In the genomic region with DNA sequence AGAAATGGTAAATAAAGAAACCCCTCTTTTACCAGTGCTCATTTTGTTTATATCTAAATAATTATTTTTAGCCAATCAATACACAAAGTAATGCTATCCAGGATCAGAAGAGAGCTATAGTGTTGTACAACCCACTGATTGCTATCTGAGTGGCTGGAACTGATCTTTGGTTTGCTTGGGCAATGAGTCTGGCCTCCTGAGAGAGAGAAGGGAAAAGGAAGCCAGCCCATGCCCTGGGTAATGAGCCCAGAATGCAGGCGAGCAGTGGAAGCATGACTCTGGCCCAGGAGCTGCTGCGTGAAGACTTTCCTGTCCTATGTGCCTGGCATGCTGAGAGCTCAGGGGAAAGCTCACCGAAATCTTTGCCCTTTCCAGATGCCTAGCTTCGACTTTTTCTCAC, we compare ENCODE assay signal across 24 mouse cellular contexts.
"Had no signal": no experiment of that assay in that cellular context is flagged by ENCODE, and none has a peak within 500 bp of the region (broad histone marks: within the 10 kb centered on the region; RNA-seq: fewer than 3 reads in every experiment).

No protein-coding gene starts in this region.

- H3K27ac ChIP-seq: layer of hippocampus, adult 2 months; limb, embryonic 10.5 days; limb, embryonic 13.5 days; liver, embryonic 12.5 days; liver, embryonic 15.5 days; lung, embryonic 15.5 days; midbrain, embryonic 12.5 days; midbrain, embryonic 15.5 days; neural tube, embryonic 13.5 days had no signal

- H3K36me3 ChIP-seq: limb, embryonic 10.5 days; limb, embryonic 13.5 days; liver, embryonic 12.5 days; liver, embryonic 15.5 days; lung, embryonic 15.5 days; midbrain, embryonic 12.5 days; midbrain, embryonic 15.5 days; neural tube, embryonic 13.5 days; stomach, embryonic 15.5 days had no signal

- H3K4me1 ChIP-seq: midbrain, embryonic 12.5 days; midbrain, embryonic 15.5 days; neural tube, embryonic 13.5 days had no signal

- H3K9ac ChIP-seq: limb, embryonic 13.5 days; liver, embryonic 12.5 days; liver, embryonic 15.5 days; lung, embryonic 15.5 days; midbrain, embryonic 12.5 days; midbrain, embryonic 15.5 days; neural tube, embryonic 13.5 days; stomach, embryonic 15.5 days had no signal

- ATAC-seq: liver, embryonic 12.5 days; midbrain, embryonic 15.5 days had no signal

- DNase-seq: kidney, adult 9 months; kidney, postnatal 25 days; layer of hippocampus, adult 9-11 months; liver; lung, adult 18-20 months; lung, postnatal 10 days; lung, postnatal 4 days; retina, postnatal 1 day; right cerebral cortex, postnatal 25 days; spleen, adult 18-20 months; thymus, adult 2 months; thymus, postnatal 14 days; thymus, postnatal 4 days had no signal

- H3K4me2 ChIP-seq: limb, embryonic 13.5 days; liver, embryonic 12.5 days; liver, embryonic 15.5 days; lung, embryonic 15.5 days; midbrain, embryonic 12.5 days; midbrain, embryonic 15.5 days; neural tube, embryonic 13.5 days; stomach, embryonic 15.5 days had no signal

- H3K4me3 ChIP-seq: layer of hippocampus, adult 2 months; limb, embryonic 10.5 days; limb, embryonic 13.5 days; liver, embryonic 12.5 days; liver, embryonic 15.5 days; lung, embryonic 15.5 days; midbrain, embryonic 12.5 days; midbrain, embryonic 15.5 days; myocyte; neural tube, embryonic 13.5 days; stomach, embryonic 15.5 days had no signal

- H3K27me3 ChIP-seq: limb, embryonic 13.5 days; liver, embryonic 15.5 days; lung, embryonic 15.5 days; midbrain, embryonic 12.5 days; midbrain, embryonic 15.5 days; neural tube, embryonic 13.5 days; stomach, embryonic 15.5 days had no signal

- H3K9me3 ChIP-seq: limb, embryonic 10.5 days; limb, embryonic 13.5 days; liver, embryonic 12.5 days; liver, embryonic 15.5 days; lung, embryonic 15.5 days; midbrain, embryonic 12.5 days; midbrain, embryonic 15.5 days; stomach, embryonic 15.5 days had no signal
